Mouse (Mus musculus): ENCODE results near the gene Arl15.

Gene Arl15

DNA sequence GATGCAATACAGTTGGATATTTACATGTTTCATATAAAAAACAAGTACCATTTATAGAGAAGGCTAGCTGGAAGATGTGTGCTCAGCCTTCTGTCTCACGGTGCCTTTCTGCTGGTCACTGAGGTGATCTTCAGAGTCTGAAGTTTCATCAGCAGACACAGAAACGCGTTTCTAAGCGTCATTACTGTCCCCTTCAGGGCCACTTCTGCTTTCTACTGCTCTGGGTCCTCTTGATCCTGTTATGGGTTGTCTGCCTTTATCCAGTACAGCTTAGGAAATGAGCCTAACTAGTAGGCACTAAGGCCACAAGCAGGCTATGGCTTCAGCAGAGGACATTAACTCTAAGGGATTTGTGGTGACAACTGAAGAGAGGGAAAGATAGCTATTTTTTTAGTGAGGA is 5.9 kb downstream of the Arl15 start:
- DNase-seq (ENCODE audit: low spot score) = no peak

DNA sequence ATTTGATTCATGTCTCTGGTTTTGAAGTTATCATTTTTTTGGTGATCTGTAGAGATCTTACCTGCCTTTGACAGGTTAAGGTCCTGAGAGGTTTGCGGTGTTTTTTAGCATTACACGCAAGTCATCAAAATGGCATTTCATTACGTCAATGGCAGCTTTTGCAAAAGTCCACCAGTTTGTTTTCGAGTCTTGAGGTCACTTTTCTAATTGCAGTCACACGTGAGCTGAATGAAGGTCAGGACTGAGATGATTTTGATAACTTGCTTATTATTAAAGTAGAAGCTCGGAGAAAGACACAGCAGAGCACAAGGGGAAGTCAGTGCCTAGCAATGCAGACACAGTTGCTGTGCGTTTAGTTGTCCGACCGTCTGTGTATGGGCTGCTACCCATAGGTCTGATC is 8.3 kb downstream of the Arl15 start:
- no peak for DNase-seq (ENCODE audit: low spot score)

- DNase-seq (ENCODE audit: low spot score) = no peak
These were observed 16.8 kb downstream of the Arl15 start for GRCm38 (mm10) chr13:113811141-113811540.

GRCm38 (mm10) chr13:113811910-113812592 is 17.7 kb downstream of the Arl15 start:
- DNase-seq (ENCODE audit: low spot score) = no peak

DNA sequence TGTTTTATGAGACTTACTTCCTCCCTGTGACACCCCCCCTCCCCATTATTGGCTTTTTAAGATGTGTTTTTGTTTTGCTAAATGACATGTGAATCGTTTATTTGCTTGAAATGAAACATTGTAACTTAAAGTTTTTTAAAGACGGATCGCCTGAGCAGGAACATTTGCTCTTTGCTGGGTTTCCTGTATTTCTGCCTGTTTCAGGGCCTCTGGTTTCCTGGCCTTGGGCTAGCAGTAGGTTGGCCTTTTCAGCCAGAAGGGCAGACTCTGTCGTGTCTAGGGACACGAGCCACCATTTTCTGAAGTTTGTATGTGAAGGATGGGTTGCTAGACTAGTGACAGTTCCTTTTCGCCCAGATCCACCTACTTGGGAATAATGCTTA is 18.3 kb downstream of the Arl15 start:
- DNase-seq (ENCODE audit: low spot score) = no peak

DNA sequence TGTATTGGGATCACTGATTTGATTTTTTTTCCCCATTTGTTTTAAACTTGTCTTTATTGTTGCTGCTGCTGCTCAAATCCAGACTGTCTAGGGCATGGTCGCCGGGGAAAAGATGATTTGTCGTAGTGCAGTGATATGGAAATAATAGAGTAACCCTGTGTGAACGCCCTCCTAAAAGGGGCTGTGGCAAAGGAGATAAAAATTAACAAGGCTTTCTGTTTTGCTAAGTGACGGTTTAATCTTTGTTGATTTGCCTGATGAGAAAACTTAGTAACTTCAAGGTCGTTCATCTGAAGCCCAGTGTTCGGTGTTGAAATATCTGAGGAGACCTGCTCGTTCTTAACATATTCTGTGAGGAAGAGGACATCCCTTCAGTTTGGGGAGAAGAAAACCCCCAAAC is 19.8 kb downstream of the Arl15 start:
- no peak for DNase-seq (ENCODE audit: low spot score)

DNA sequence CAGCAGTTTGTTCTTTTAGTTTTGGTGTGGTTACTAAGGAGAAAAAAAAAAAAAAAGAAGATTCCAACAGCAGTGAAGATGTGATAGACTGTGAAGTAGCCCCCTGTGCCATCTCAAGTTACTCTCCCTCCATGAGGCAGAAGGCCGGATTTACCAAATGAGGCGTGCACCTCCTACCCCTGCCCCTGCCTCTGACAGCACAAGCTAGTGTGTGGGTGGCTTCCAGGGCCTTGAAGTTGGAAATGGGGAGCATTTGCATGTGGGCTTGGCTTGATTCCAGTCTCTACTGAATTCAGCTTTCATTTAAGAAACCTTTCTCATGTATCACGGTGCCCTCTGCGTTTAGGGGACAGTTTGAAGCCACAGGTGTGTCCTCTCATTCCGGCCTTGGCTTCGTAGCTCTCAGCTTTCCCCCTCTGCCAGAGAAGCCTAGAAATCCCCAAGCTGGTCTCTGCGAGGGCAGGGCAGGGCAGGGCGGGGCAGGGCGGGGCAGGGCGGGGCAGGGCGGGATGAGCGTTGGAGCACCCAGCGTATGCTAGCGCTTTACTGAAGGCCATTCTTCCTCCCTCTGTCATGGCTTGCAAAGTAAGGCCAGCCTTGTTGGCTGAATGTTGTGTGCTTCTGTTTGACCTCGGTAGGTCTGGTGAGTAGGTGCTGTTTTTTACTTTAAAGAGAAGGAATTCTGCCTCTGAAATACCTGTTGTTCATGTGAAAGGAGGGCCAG is 21.6 kb downstream of the Arl15 start:
- DNase-seq (ENCODE audit: low spot score) = no peak

DNA sequence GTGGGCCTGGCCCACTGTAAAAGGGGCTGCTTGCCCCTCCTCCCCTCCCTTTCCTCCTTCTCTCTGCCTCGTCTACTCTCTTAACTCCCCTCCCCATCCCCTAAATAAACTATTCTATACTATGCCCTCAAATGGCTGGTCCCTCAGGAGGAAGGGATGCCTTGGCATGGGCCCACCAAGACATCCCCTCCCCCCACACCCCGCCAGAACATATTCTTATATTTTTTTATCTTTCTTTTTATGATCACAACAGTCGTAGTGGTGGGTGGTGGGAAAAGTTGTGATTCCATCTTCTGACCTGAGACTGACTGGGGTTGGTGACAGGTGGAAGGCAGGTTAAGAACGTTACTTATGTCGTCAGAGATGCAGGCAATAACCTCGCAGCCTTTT is 22.1 kb downstream of the Arl15 start:
- DNase-seq (ENCODE audit: low spot score) = no peak

DNA sequence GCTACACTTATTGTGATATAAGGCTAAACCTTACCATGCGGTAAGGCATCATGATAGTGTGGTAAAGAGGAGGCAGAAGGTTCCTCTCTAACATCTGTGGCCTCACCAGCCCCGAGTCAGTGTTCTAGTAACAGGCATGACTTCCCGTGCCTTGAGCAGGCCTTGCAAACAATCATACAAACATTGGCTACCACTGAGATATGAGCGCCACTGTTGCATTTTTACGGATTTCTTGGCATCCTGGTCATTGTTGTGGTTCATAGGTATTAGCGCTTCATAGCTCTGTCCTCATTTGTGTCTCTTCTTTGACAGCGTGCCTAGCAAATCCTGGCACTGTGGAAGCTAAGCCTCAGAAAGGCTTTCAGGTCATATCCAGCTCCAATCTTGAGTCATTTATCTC is 24.7 kb downstream of the Arl15 start:
- no peak for DNase-seq (ENCODE audit: low spot score)

- no peak for DNase-seq (ENCODE audit: low spot score)
These were observed 25.9 kb downstream of the Arl15 start for GRCm38 (mm10) chr13:113820176-113820575.

GRCm38 (mm10) chr13:113821891-113822290 is 27.6 kb downstream of the Arl15 start:
- no peak for DNase-seq (ENCODE audit: low spot score)

GRCm38 (mm10) chr13:113824027-113824426 is 29.7 kb downstream of the Arl15 start:
- no peak for DNase-seq (ENCODE audit: low spot score)

GRCm38 (mm10) chr13:113828633-113829032 is 34.3 kb downstream of the Arl15 start:
- DNase-seq (ENCODE audit: low spot score) = no peak

DNA sequence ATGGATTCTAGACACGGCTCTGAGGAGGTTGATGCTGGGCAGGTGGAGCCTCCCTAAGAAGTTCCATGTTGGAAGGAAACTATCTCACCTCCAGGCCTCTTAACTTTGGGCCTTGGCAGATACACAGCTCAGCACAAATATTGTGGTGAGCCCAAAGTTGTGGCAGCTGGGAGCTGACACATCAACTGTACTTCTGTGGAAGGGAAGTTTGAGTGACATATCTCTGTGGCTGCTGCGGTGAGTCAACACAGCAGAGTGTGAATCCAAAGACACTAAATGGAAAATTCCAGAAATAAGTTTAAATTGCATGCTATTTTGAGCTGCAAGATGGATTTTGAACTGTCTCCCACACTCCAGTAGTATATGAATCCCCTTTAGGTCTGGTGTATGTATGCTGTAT is 34.8 kb downstream of the Arl15 start:
- no peak for DNase-seq (ENCODE audit: low spot score)

DNA sequence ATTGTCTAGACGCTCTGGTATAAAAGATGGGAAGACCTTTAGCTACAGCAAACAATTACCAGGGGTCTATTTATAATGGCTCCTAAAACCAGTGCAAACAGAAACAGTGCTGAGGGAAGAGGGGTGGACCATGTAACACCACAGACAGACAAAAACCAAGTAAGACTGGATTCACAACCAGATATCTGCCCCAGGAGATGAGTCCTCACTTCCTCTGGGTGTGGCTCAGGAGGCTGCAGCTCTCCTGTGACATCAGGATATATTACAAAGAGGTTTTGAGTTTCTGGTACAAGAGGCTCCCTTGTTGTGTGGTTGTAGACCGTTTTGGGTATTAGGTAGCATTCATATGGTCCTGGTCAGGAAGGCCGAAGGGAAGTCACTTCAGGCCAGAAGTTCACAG is 36.5 kb downstream of the Arl15 start:
- no peak for DNase-seq (ENCODE audit: low spot score)

- DNase-seq (ENCODE audit: low spot score) = no peak
These were observed 38.6 kb downstream of the Arl15 start for GRCm38 (mm10) chr13:113832947-113833346.

- no peak for DNase-seq (ENCODE audit: low spot score)
These were observed 41.6 kb downstream of the Arl15 start for GRCm38 (mm10) chr13:113835921-113836320.

- no peak for DNase-seq (ENCODE audit: low spot score)
These were observed 44.6 kb downstream of the Arl15 start for GRCm38 (mm10) chr13:113838601-113839576.

DNA sequence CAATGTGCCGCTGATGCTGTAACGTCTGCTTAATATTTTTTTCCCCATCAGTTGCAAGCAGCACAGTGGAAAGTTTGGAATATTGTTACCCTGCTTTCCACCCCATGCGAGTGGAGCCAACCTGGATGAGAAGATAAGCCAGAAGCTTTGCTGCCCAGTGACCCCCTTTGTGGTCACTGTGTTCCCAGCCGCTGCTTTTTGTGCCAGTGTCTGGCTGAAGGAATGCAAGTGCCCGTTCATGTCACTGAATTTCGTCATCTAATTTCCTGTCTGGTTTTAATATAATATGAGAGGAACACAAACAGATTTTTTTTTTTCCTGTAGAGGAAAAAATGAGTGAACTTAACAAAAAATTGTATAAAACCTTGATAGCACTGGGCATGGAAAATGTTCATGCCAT is 46.1 kb downstream of the Arl15 start:
- DNase-seq (ENCODE audit: low spot score) = no peak

DNA sequence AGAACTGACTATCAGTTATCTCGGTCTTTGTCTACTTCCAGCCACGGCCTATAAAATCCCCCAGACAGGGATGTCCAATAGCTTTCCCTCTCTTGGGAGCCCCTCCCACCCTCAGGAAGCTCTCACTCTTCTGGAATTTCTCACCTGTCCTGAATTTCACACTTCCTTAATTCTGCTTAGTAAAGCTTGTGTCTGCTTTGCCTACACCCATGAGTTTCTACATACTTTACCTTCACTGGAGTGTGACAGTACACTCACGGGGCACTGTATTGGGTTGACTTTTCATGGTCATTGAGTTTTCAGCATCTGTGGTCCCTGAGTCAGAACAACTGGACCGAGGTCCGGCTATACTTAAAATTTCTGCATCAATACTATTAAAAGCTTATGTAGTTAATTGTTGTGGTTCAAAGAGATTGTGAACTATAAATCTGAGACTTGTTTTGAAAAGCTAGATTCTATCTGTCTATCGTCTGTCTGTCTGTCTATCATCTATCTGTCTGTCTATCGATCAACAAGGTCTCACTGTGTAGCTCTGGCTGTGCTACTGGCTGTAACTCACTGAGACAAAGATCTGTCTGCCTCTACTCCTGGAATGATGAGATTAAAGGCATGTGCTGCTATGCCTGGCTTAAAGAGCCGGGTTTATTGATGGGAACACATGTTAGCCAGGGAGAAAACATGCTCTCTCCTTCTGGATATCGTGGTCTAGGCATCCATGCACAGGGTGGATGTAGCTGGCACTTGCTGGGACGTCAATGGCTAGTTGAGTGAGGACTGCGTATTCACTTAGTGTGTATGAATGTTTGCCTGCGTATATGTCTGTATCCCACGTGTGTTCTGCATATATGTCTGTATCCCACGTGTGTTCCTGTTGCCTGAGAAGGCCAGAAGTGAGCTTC is 48.4 kb downstream of the Arl15 start:
- no peak for DNase-seq (ENCODE audit: low spot score)

GRCm38 (mm10) chr13:113843310-113843649 is 49.0 kb downstream of the Arl15 start:
- DNase-seq (ENCODE audit: low spot score) = no peak

DNA sequence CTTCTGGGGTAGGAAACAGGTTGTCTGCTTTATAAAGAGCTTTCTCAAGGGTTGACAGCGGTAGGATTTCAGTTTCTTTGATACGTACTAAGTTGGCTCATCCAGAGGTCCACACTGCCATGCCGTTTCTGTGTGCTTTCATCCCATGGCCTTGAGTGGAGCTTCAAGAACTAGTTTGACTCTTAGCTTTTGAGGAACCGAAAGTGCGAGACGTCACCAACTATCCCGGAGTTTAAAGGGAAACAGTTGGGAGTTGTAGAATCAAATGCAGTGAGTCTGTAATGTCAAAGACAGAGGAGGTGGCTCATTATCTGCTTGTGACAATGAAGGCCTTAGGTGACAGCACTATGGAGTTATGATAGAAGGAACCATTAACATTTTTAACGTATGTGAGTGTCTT is 49.6 kb downstream of the Arl15 start:
- no peak for DNase-seq (ENCODE audit: low spot score)

Measured in ovary, adult 18-20 months (tissue).